Mouse (Mus musculus): ENCODE measurements around the gene Azin2.
A peak's percentile ranks its signal among the peaks of the same experiment; 100 is the strongest.

Gene Azin2

GRCm38 (mm10) chr4:128897911-128898421 is 64.3 kb downstream of the Azin2 start:
- no peak for DNase-seq (ENCODE audit: low spot score in 2 of 2)

DNA sequence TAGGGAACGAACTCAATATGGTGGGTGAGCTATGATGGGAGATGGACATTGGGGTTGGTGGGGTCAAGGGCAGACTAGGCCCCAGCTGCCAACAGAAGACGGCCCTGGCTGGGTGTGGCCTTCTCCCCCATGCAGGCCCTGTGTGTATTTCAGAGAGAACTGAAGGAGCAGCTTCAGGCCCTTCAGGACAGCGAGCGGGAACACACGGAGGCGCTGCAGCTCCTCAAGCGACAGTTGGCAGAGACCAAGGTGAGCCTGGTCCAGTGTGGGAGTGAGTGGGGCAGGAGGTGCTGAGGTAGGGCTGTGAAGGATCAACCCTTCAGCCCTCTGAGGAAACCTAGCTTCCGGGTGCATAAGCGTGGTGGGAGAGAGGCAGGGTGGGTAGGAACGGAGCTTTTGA is 65.6 kb downstream of the Azin2 start:
- DNase-seq (ENCODE audit: low spot score in 2 of 2) = no peak

DNA sequence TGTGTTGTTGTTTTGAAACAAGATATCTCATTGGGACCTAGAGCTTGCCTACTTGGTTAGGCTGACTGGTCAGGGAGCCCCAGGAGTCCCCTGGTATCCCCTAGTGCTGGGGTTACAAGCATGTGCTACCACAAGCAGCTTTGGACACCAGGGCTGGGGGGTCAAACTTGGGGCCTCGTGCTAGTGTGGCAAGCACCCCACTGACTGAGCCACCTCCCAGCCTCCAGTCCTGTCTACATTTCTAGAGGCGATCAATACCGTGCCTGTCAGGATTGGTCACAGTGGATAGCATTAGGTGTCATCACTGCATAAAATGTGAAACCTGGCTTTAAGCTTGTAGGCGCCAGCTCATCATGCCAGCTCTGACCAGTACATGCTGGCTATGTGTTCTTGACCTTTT is 66.4 kb downstream of the Azin2 start:
- no peak for DNase-seq (ENCODE audit: low spot score in 2 of 2)

- DNase-seq (ENCODE audit: low spot score in 2 of 2) = no peak
These were observed 68.1 kb downstream of the Azin2 start for GRCm38 (mm10) chr4:128894112-128894511.

DNA sequence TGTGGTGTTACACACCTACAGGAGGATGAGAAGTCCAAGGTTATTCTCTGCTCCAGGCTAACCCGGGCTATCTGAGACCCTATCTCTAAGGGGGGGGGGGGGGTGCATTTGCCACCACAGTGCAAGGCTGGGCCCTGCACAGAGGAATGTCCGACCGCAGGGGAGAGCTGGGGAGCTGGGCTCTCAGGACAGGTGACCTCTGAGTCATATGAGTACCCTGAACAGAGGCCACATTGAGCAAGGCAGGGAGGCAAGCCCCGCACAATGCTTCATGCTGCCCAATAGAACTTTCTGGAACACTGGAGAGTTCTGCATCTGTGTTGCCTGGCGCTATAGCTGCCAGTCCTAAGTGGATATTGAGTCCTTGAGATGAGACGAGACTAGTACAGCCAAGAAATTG is 70.1 kb downstream of the Azin2 start:
- no peak for DNase-seq (ENCODE audit: low spot score in 2 of 2)

DNA sequence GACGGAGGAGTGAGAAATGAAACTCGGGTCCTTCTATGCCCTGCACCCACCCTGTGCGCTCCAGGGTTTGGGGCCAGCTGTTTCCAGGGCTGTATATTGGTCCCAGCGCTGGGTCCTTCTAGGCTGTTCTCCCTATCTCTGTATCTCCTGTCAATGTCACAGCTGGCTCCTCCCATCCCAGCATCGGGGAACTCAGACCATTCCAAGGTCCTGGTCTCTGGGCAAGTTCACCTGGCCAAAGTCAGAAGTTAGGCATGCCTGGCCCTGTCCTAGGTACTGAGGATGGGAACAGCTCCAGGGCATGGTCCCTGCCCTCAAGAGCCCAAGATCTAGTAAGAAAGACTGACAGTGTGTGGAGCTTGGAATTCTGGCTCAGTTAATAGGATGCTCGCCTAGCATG is 70.5 kb downstream of the Azin2 start:
- no peak for DNase-seq (ENCODE audit: low spot score in 2 of 2)

DNA sequence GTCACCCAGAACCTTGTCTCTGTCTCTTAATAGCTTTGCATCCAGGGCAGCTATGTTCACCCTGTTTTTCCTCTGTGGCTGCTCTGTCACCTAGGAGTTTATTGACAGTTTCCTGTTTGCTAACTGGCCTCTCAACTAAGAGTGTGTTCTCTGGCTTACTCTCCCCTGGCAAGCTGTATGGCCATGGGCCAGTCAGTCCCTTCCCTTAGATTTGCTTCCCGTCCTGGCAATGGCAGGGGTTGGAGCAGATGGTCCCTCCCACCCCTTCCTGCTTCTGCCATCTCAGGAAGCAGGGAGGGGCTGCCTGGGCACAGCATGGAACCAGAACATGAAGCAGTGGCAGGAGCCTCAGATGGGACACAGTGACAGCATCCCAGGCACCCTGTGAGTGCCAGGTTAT is 71.1 kb downstream of the Azin2 start:
- peak in 1 of 2 experiments; percentile 73 for DNase-seq (ENCODE audit: low spot score in 2 of 2)

- no peak for DNase-seq (ENCODE audit: low spot score in 2 of 2)
These were observed 72.3 kb downstream of the Azin2 start for GRCm38 (mm10) chr4:128889752-128890630.

GRCm38 (mm10) chr4:128888436-128888990 is 73.7 kb downstream of the Azin2 start:
- DNase-seq (ENCODE audit: low spot score in 2 of 2) = no peak

DNA sequence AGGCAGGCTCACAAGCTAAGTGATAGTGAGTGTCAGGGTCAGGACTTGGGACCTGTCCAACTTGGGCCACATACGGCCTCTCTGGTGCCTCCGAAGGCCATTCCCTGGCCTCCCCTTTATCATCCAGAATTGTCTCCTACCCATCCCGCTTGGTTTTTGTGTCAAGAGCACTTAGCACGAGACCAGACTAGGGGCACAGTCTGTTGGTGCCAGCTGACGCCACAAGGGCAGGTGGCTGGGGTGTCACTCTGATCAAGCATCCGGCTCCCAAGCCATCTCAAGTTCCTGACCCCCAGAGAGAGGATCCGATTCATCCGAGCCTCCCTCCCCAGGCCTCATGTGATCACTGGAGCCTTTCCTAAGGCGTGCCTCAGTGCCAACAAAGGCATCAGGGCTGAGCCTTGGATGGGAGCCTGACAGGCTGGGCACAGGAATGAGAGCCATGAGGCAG is 74.6 kb downstream of the Azin2 start:
- DNase-seq (ENCODE audit: low spot score in 2 of 2) = peak in 1 of 2 experiments; percentile 75

DNA sequence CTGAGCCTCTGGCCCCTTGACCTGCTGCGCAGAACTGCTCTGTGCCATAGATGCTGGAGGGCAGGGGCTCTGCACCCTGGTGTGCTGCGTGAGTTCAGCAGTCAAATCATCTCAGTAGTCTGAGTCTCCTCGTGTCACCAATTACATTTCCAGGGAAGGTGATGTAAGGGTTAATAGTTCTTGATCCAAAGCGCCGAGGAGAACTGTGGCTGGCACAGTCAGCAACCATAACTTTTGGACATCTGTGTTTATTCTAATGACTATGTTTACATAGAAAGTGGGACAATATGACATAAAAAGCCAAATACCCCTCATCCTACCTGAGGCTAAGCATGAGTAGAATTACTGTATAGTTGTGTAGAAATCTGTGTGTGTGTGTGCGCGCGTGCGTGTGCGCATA is 75.2 kb downstream of the Azin2 start:
- no peak for DNase-seq (ENCODE audit: low spot score in 2 of 2)

DNA sequence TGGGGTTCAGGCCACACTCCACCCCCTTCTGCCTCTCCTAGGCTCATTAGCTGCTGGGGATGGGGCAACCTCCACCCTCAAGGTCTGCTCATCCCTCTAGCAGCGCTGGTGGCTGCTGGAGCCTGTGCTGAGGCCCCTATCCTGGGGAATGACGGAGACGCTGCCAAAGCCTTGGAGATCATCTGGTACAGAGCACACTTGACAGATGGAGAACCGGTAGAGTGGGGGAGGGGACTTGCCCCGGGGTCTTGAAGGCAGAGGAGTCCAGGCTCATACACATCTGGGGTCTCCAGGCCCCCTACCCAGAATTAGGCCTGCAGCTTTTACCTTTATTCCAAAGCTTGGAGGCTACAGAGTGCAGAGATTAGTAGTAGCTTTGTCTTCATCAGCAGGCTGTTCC is 75.7 kb downstream of the Azin2 start:
- DNase-seq (ENCODE audit: low spot score in 2 of 2) = peak in 1 of 2 experiments; percentile 61

DNA sequence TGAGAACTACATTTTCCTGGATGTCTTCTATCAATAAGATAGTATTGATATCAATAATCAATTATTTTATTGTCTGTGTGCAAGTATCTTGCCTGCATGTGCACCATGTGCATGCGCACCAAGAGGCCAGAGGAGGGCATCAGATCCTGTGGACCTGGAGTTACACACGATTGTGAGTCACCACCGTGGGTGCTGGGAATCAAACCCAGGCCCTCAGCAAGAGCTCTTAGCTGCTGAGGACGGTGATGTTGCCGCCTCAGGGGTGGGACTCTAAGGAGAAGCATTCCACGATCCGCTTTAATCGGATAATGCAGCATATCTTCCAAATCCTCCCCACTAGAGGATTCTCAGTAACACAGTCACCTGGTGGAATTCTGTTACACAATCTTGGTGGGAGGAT is 76.7 kb downstream of the Azin2 start:
- no peak for DNase-seq (ENCODE audit: low spot score in 2 of 2)

GRCm38 (mm10) chr4:128884711-128885095 is 77.5 kb downstream of the Azin2 start:
- DNase-seq (ENCODE audit: low spot score in 2 of 2) = no peak

GRCm38 (mm10) chr4:128883801-128884710 is 78.2 kb downstream of the Azin2 start:
- DNase-seq (ENCODE audit: low spot score in 2 of 2) = peak in 1 of 2 experiments; percentile 69

GRCm38 (mm10) chr4:128883379-128883781 is 78.9 kb downstream of the Azin2 start, which contains the start of gene Trim62:
Trim62 (plus strand) TSS chr4:128883580.
- DNase-seq (ENCODE audit: low spot score in 2 of 2) = peak; percentile 60 to 80

Data from cerebellum, postnatal 4 days (tissue).